Comparison of ENCODE assay signal across 26 mouse cellular contexts in genomic region chr1:162628326-162628725, GRCm38 (mm10). TPM values are rescaled to one million over a fixed set of nuclear protein-coding genes. Genes with fewer than 3 reads are reported as not detected.
"Had no signal": no experiment of that assay in that cellular context is flagged by ENCODE, and none has a peak within 500 bp of the region (broad histone marks: within the 10 kb centered on the region; RNA-seq: fewer than 3 reads in every experiment).

No protein-coding gene starts in this region.

RNA-seq across cellular contexts. Expression of gene Myoc, which starts 10.6 kb away (rescaled TPM):
- polyA plus RNA-seq: heart, embryonic 11.5 days; heart, embryonic 12.5 days; heart, embryonic 13.5 days; heart, embryonic 14.5 days; heart, embryonic 15.5 days; heart, postnatal 0 days; hindbrain, embryonic 11.5 days; hindbrain, embryonic 12.5 days; hindbrain, embryonic 13.5 days; hindbrain, embryonic 14.5 days; inflammation-experienced regulatory T-cells, adult 6 months; intestine, embryonic 14.5 days; kidney, embryonic 14.5 days had no signal

RNA-seq across cellular contexts. Expression of gene Myocos, which starts 29.7 kb away (rescaled TPM):
- polyA plus RNA-seq: heart, embryonic 11.5 days; heart, embryonic 12.5 days; heart, embryonic 13.5 days; heart, embryonic 14.5 days; heart, embryonic 15.5 days; heart, embryonic 16.5 days; heart, postnatal 0 days; hindbrain, embryonic 10.5 days; hindbrain, embryonic 11.5 days; hindbrain, embryonic 12.5 days; hindbrain, embryonic 13.5 days; hindbrain, embryonic 14.5 days; hindbrain, embryonic 15.5 days; hindbrain, embryonic 16.5 days; hindbrain, postnatal 0 days; inflammation-experienced regulatory T-cells, adult 6 months; intestine, embryonic 14.5 days; intestine, embryonic 15.5 days; intestine, embryonic 16.5 days; intestine, postnatal 0 days; kidney, adult 2 months; kidney, embryonic 14.5 days; kidney, embryonic 15.5 days; kidney, embryonic 16.5 days; kidney, postnatal 0 days; large intestine, adult 2 months had no signal
